Mouse (Mus musculus) hindbrain, postnatal 0 days (tissue): Measurements from ENCODE around the gene 4930558C23Rik. TPM values are rescaled to one million over a fixed set of nuclear protein-coding genes. Genes with fewer than 3 reads are reported as not detected.
A peak's percentile ranks its signal among the peaks of the same experiment; 100 is the strongest.
"Not testable (repeated sequence)": the region's sequence is repeated elsewhere in the genome, so short reads cannot be mapped to it uniquely, and the experiment has no call there.

Experiments
- ATAC-seq: fragments of 200-750 bp; cut with Nextera tagmentation; 2 replicates; pipeline ENCODE4 v1.8.0; 2017; ENCODE audit warnings: mild to moderate bottlenecking, moderate TSS enrichment, moderate library complexity
- DNase-seq: peaks from one replicate; pipeline ENCODE4 v3.0.0-alpha.2; 2015; ENCODE audit warnings: low spot score
- H3K27ac ChIP-seq: fragments of 300-500 bp; sonication (generic); 2 replicates; pipeline ENCODE4 v1.5.1; 2014; ENCODE audit warnings: mild to moderate bottlenecking
- H3K27me3 ChIP-seq: fragments of 300-500 bp; sonication (generic); 2 replicates; pipeline ENCODE4 v1.6.1; 2014; ENCODE audit warnings: low read length, mixed read lengths; ENCODE audit not compliant: insufficient read depth
- H3K36me3 ChIP-seq: fragments of 300-500 bp; sonication (generic); 2 replicates; pipeline ENCODE4 v1.6.1; 2014; ENCODE audit warnings: low read length, mixed read lengths; ENCODE audit not compliant: insufficient read depth
- H3K4me1 ChIP-seq: fragments of 300-500 bp; sonication (generic); 2 replicates; pipeline ENCODE4 v1.6.1; 2014; ENCODE audit warnings: antibody characterized with exemption, low read length, mixed read lengths; ENCODE audit not compliant: insufficient read depth
- H3K4me2 ChIP-seq: fragments of 300-500 bp; sonication (generic); 2 replicates; pipeline ENCODE4 v1.6.1; 2014; ENCODE audit warnings: low read depth, mild to moderate bottlenecking, low read length, moderate library complexity, mixed read lengths
- H3K4me3 ChIP-seq: fragments of 300-500 bp; sonication (generic); 2 replicates; pipeline ENCODE4 v1.5.1; 2014; ENCODE audit warnings: low read length
- H3K9ac ChIP-seq: fragments of 300-500 bp; sonication (generic); replicated peaks from 2 replicates; pipeline ENCODE4 v1.6.1; 2014; ENCODE audit warnings: mild to moderate bottlenecking, low read length, moderate library complexity, mixed read lengths
- H3K9me3 ChIP-seq: fragments of 300-500 bp; sonication (generic); 2 replicates; pipeline ENCODE4 v1.6.1; 2016; ENCODE audit warnings: low read length, mixed read lengths
- CTCF ChIP-seq: IDR thresholded peaks from 2 replicates; pipeline ENCODE4 v1.5.1; 2016; ENCODE audit warnings: antibody characterized with exemption, control low read depth, low read depth
- WGBS: fragments of 180-500 bp; shearing (Covaris S2); extraction: QIAGEN DNeasy Blood & Tissue Kit; methylation state at CpG from one replicate; pipeline ENCODE4 v1.1.7; 2014; 5-methylcytosine and 5-hydroxymethylcytosine counted together
- polyA plus RNA-seq: library from polyadenylated mRNA; unstranded; fragments of >200 nt; fragmentation: Nextera tagmentation; extraction: Ambion mirVana; gene quantifications from 2 replicates; pipeline ENCODE4 v1.2.1, GENCODE M21; 2015
- total RNA-seq: library from RNA; depleted of rRNA; stranded (reverse); fragments of >200 nt; gene quantifications from 2 replicates; pipeline ENCODE4 v1.2.3, GENCODE M21; 2014; rRNA removed

4930558C23Rik gene
- total RNA-seq (not detected in 2 replicates), polyA plus RNA-seq (not detected in 2 replicates)

GRCm38 (mm10) chr3:95402741-95403140 lies at the start of gene 4930558C23Rik:
TSS of gene 4930558C23Rik (minus strand) at chr3:95402841.
- DNase-seq (no peak), ATAC-seq (no peak)
- Histone ChIP-seq H3K27ac (no peak within 1 kb of the TSS), H3K36me3 (no peaks in the 10 kb centered on the region), H3K4me2 (no peak within 1 kb of the TSS), H3K9ac (no peak within 1 kb of the TSS), H3K9me3 (no peaks in the 10 kb centered on the region), H3K27me3 (no peaks in the 10 kb centered on the region), H3K4me1 (no peaks in the 10 kb centered on the region), H3K4me3 (no peak within 1 kb of the TSS)
- 92% methylated on average over 3 of the region's 3 CpGs for WGBS
- no peak for TF ChIP-seq CTCF

- H3K27ac ChIP-seq = no peak overlapping the region
- ATAC-seq = no peak
- H3K4me1 ChIP-seq = no peaks in the 10 kb centered on the region
- whole genome bisulfite sequencing = 90% methylated on average over 3 of the region's 3 CpGs
- H3K9ac ChIP-seq = no peak overlapping the region
- TF ChIP-seq CTCF = no peak
- no peaks in the 10 kb centered on the region for H3K9me3 ChIP-seq
- DNase-seq = no peak
- H3K4me2 ChIP-seq = no peak overlapping the region
- peaks cover 32% of the 10 kb centered on the region; the same call in 1 of the 2 replicates for H3K36me3 ChIP-seq
- H3K27me3 ChIP-seq = no peaks in the 10 kb centered on the region
- H3K4me3 ChIP-seq = no peak overlapping the region
Measured at GRCm38 (mm10) chr3:95450915-95451314, 48.3 kb upstream of the 4930558C23Rik start.

- Histone ChIP-seq H3K4me3 (no peak overlapping the region), H3K9me3 (no peaks in the 10 kb centered on the region), H3K4me2 (no peak overlapping the region), H3K36me3 (peaks cover 32% of the 10 kb centered on the region; the same call in 1 of the 2 replicates), H3K4me1 (no peaks in the 10 kb centered on the region), H3K27ac (no peak overlapping the region), H3K9ac (no peak overlapping the region), H3K27me3 (no peaks in the 10 kb centered on the region)
- WGBS = 51% methylated on average over 1 of the region's 1 CpGs
- ATAC-seq = 0 out of 2 replicates have a peak, but pooled peaks have one; percentile 38
- TF ChIP-seq CTCF = peak; percentile 83
- peak; percentile 68 for DNase-seq
Measured at GRCm38 (mm10) chr3:95450408-95450807, 47.8 kb upstream of the 4930558C23Rik start.

- no peak overlapping the region for H3K4me2 ChIP-seq
- 86% methylated on average over 4 of the region's 4 CpGs for WGBS
- H3K4me3 ChIP-seq = no peak overlapping the region
- no peaks in the 10 kb centered on the region for H3K27me3 ChIP-seq
- ATAC-seq (no peak), DNase-seq (no peak)
- H3K27ac ChIP-seq = no peak overlapping the region
- H3K36me3 ChIP-seq = peaks cover 5% of the 10 kb centered on the region; the same call in 1 of the 2 replicates
- no peak overlapping the region for H3K9ac ChIP-seq
- no peaks in the 10 kb centered on the region for H3K4me1 ChIP-seq
- TF ChIP-seq CTCF = no peak
- H3K9me3 ChIP-seq = no peaks in the 10 kb centered on the region
Measured at GRCm38 (mm10) chr3:95445311-95445710, 42.7 kb upstream of the 4930558C23Rik start.

- peaks cover 2% of the 10 kb centered on the region; the same call in 1 of the 2 replicates for H3K36me3 ChIP-seq
- no peaks in the 10 kb centered on the region for H3K9me3 ChIP-seq
- TF ChIP-seq CTCF = no peak
- ATAC-seq (no peak), DNase-seq (no peak)
- H3K4me2 ChIP-seq = no peak overlapping the region
- no peak overlapping the region for H3K27ac ChIP-seq
- H3K4me1 ChIP-seq = no peaks in the 10 kb centered on the region
- H3K27me3 ChIP-seq = no peaks in the 10 kb centered on the region
- H3K9ac ChIP-seq = no peak overlapping the region
- WGBS = 93% methylated on average over 5 of the region's 5 CpGs
- H3K4me3 ChIP-seq = no peak overlapping the region
Measured at GRCm38 (mm10) chr3:95442406-95443117, 39.9 kb upstream of the 4930558C23Rik start.

GRCm38 (mm10) chr3:95439670-95440069 lies 37.0 kb upstream of the 4930558C23Rik start:
- Histone ChIP-seq H3K27ac (no peak overlapping the region), H3K36me3 (peaks cover 5% of the 10 kb centered on the region; the same call in 1 of the 2 replicates), H3K4me1 (peaks cover 9% of the 10 kb centered on the region; the same call in 1 of the 2 replicates), H3K9ac (no peak overlapping the region), H3K4me2 (no peak overlapping the region), H3K9me3 (no peaks in the 10 kb centered on the region), H3K27me3 (no peaks in the 10 kb centered on the region), H3K4me3 (no peak overlapping the region)
- DNase-seq (no peak), ATAC-seq (no peak)
- no peak for TF ChIP-seq CTCF

GRCm38 (mm10) chr3:95438636-95439035 lies 36.0 kb upstream of the 4930558C23Rik start:
- H3K27ac ChIP-seq, H3K4me1 ChIP-seq, H3K36me3 ChIP-seq, H3K27me3 ChIP-seq, H3K4me2 ChIP-seq, H3K9ac ChIP-seq, H3K4me3 ChIP-seq, DNase-seq, H3K9me3 ChIP-seq, ATAC-seq: not testable (repeated sequence)
- WGBS = 94% methylated on average over 4 of the region's 4 CpGs
